Mouse (Mus musculus): ENCODE data around the gene Exosc2. TPM values are rescaled to one million over a fixed set of nuclear protein-coding genes. Genes with fewer than 3 reads are reported as not detected.

Gene Exosc2
- polyA plus RNA-seq, 1 experiment from 2014 or later: 44.1 TPM

DNA sequence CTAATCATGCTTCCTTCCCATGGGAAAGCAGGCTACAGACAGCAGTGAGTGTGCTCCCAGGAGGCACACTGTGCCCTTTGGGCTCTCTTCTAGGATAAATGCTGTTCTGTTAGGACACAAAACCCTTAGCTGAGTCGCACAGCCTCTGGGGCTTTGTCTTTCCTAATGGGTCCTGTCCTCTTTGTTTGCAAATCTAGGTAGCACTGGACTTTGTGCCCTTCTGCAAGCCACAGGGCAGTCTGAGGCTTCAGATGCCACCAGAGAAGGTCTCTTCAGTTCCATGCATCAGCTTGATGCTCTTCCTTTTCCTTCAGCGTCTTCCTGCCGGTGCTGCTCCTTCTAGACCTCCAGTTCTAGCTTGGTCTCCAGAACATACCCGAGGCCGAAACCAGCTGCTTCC, 60.1 kb downstream of the Exosc2 start:
- POLR2A ChIA-PET: no interaction called here
- CTCF ChIA-PET: no interaction called here
- no peak for TF ChIP-seq CTCF (IDR thresholded peaks at IDR 0.05)

More for the DNA sequence above, 60.1 kb downstream of the Exosc2 start:
- H3K27me3 ChIP-seq: no peaks in the 10 kb centered on the region
- no peak for ATAC-seq
- no peak for DNase-seq (ENCODE audit: low read depth, low spot score)
- in situ Hi-C loops (cut with MboI; ENCODE audit: low pct_unique_long_range_greater_than_20kb): no loop called here

Other genes with a start within 250 kb of the Exosc2 start
- gene Ass1, start 200.5 kb upstream of the Exosc2 start, polyA plus RNA-seq (2021): 9.1 TPM
- 76.9 TPM for gene Fubp3, start 98.1 kb upstream of the Exosc2 start, polyA plus RNA-seq (2021)
- gene Prdm12, start 30.7 kb upstream of the Exosc2 start, polyA plus RNA-seq (2021): not detected
- gene Abl1, start 17.7 kb downstream of the Exosc2 start, polyA plus RNA-seq (2021): 58.8 TPM
- not detected for gene Qrfp, start 139.9 kb downstream of the Exosc2 start, polyA plus RNA-seq (2021)
- gene Fibcd1, start 175.3 kb downstream of the Exosc2 start, polyA plus RNA-seq (2021): 0.06 TPM
- gene Lamc3, start 216.6 kb downstream of the Exosc2 start, polyA plus RNA-seq (2021): 0.10 TPM